Mouse (Mus musculus) adrenal gland, postnatal 10 days (tissue): ENCODE data around the gene Rfxap. TPM values are rescaled to one million over a fixed set of nuclear protein-coding genes. Genes with fewer than 3 reads are reported as not detected.
"Not testable (repeated sequence)": the region's sequence is repeated elsewhere in the genome, so short reads cannot be mapped to it uniquely, and the experiment has no call there.

Source experiments
- DNase-seq: peaks from one replicate; pipeline ENCODE4 v3.0.0; 2021; ENCODE audit warnings: mixed read lengths
- total RNA-seq, 2 experiments: library from RNA; stranded (reverse); gene quantifications; 2 replicates each; pipeline ENCODE4 v1.2.3; 2021

The Rfxap gene
- total RNA-seq, 2 experiments from 2014 or later = 25.7 to 28.6 TPM

- DNase-seq = no peak
Observed at GRCm38 (mm10) chr3:54766811-54767210, 40.8 kb downstream of the Rfxap start.

DNA sequence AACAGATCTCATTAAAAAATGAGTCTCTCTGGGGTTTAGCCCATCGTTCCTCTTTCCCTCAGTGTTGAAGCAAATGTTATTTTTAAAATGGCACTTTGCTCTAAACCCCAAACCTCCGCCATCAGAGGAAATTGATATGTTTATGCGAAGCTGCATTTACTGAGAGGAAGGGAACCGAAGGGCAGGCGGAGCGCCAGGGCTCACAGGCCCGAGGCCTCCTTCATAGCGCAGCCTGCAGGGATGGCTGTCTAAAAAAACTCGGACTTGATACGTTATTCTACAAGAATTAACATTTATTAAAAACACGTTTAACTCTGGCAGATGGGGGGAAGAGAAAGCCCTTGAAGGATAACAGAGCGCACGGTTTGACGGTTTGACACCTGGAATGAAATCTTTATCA lies 41.6 kb downstream of the Rfxap start:
- DNase-seq = no peak

- DNase-seq = not testable (repeated sequence)
Observed at GRCm38 (mm10) chr3:54765521-54765920, 42.1 kb downstream of the Rfxap start.

DNA sequence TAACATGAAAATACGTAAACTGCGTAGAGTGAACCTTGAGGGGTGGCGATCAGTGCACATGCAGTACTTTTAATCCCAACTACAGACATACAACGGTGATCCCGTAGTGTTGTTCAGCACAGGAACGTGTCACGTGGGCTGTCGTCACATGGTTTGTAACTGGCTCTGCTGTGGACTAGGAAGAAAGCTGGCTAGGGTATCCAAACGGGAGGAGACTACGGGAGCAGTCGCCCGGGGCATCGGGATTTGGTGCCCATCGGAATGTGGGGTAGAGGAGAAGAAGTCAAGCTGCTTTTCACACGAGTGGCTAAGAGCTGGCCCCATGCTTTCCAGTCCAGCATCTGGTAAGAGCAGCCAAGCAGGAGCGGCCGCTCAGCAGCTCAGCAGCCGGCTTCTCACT lies 43.2 kb downstream of the Rfxap start:
- peak; percentile 38 for DNase-seq

DNA sequence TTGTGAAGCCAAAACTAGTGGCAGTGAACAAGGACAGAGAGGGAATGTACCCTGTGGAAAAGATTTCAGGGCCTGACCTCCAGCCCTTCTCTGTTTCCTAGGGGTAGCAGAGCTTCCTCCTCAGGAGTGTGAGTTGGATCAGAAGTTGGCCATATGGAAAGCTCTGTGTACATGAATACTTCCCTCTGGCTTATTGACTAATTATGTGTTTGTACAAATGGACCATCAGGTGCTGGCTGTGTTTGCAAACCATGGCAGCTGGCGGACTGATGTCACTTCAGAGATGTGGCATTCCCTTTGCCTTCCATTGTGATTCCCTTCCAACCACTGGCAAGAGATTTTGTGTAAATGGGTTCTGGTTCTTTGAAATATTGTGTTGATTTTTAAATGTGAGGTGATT lies 46.3 kb downstream of the Rfxap start:
- DNase-seq = no peak

- DNase-seq = no peak
Observed at GRCm38 (mm10) chr3:54760321-54761115, 47.1 kb downstream of the Rfxap start.

- DNase-seq = no peak
Observed at GRCm38 (mm10) chr3:54759211-54759610, 48.4 kb downstream of the Rfxap start.

GRCm38 (mm10) chr3:54757446-54757845 lies 50.1 kb downstream of the Rfxap start:
- DNase-seq = no peak

DNA sequence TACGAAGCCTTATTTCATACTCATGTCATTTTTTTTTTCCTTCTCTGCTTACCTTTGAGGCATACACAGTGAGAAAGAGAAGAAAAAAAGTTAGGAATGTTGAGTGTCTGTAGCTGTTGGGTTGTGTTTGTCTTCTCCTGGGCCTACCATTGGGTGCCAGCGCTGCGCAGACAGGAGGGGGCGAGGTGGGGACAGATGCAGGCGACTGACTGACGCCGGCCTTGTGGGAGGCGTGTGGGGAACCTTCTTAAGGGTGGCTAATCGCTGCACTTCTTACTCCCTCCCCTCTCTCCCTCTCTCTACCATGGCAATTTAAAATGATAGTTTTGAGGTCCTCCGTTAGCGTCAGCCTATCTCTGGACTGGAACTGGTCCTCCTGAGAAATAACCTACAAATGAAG lies 51.5 kb downstream of the Rfxap start:
- DNase-seq = peak; percentile 50

GRCm38 (mm10) chr3:54755145-54756041 lies 52.2 kb downstream of the Rfxap start, which contains the start of gene Smad9:
TSS of gene Smad9 (plus strand) at chr3:54755582.
- peak; percentile 87 for DNase-seq

- no peak for DNase-seq
Observed at GRCm38 (mm10) chr3:54753411-54753810, 54.2 kb downstream of the Rfxap start.

Other genes starting within 250 kb of the Rfxap start
- gene Supt20, start 115.0 kb downstream of the Rfxap start, total RNA-seq = 10 to 100 TPM; 41.0 to 57.6 TPM
- not detected for gene Gm21958, start 93.4 kb downstream of the Rfxap start, total RNA-seq
- 10 to 100 TPM; 41.0 to 44.4 TPM for gene Exosc8, start 72.4 kb downstream of the Rfxap start, total RNA-seq
- 10 to 100 TPM; 35.2 TPM for gene Alg5, start 72.3 kb downstream of the Rfxap start, total RNA-seq
- gene Smad9, start 52.2 kb downstream of the Rfxap start, total RNA-seq = 10 to 100 TPM in 1 of 2 experiments, 1 to 10 TPM in 1; 7.1 to 10.2 TPM
- not detected for gene Sertm1, start 108.1 kb upstream of the Rfxap start, total RNA-seq
- under 1 TPM; 0.48 to 0.67 TPM for gene Ccna1, start 247.7 kb upstream of the Rfxap start, total RNA-seq